Mouse (Mus musculus) liver, embryonic 13.5 days (tissue): ENCODE results near the gene Piwil4. TPM values are rescaled to one million over a fixed set of nuclear protein-coding genes. Genes with fewer than 3 reads are reported as not detected.
"Not testable (repeated sequence)": the region's sequence is repeated elsewhere in the genome, so short reads cannot be mapped to it uniquely, and the experiment has no call there.

Experiments
- ATAC-seq: fragments of 200-750 bp; cut with Nextera tagmentation; 2 replicates; pipeline ENCODE4 v1.8.0; 2017; ENCODE audit warnings: low read depth, mild to moderate bottlenecking, moderate number of reproducible peaks, moderate library complexity
- DNase-seq: peaks from one replicate; pipeline ENCODE4 v3.0.0; 2022
- H3K27ac ChIP-seq: fragments of 300-500 bp; sonication (generic); 2 replicates; pipeline ENCODE4 v1.5.1; 2015; ENCODE audit warnings: moderate library complexity, mild to moderate bottlenecking, inconsistent platforms
- H3K27me3 ChIP-seq: fragments of 300-500 bp; sonication (generic); 2 replicates; pipeline ENCODE4 v1.6.1; 2015; ENCODE audit warnings: mild to moderate bottlenecking, inconsistent platforms
- H3K36me3 ChIP-seq: fragments of 300-500 bp; sonication (generic); 2 replicates; pipeline ENCODE4 v1.6.1; 2015; ENCODE audit warnings: mild to moderate bottlenecking, inconsistent platforms
- H3K4me1 ChIP-seq: fragments of 300-500 bp; sonication (generic); replicated peaks from 2 replicates; pipeline ENCODE4 v1.6.1; 2015; ENCODE audit warnings: inconsistent platforms
- H3K4me2 ChIP-seq: fragments of 300-500 bp; sonication (generic); 2 replicates; pipeline ENCODE4 v1.6.1; 2015; ENCODE audit warnings: inconsistent platforms, mild to moderate bottlenecking, moderate library complexity
- H3K4me3 ChIP-seq: fragments of 300-500 bp; sonication (generic); replicated peaks from 2 replicates; pipeline ENCODE4 v1.5.1; 2015; ENCODE audit warnings: mild to moderate bottlenecking, inconsistent platforms
- H3K9ac ChIP-seq: fragments of 300-500 bp; sonication (generic); 2 replicates; pipeline ENCODE4 v1.6.1; 2015; ENCODE audit warnings: mild to moderate bottlenecking, inconsistent platforms
- H3K9me3 ChIP-seq: fragments of 300-500 bp; sonication (generic); replicated peaks from 2 replicates; pipeline ENCODE4 v1.6.1; 2016; ENCODE audit warnings: inconsistent platforms
- WGBS: fragments of 180-500 bp; shearing (Covaris S2); methylation state at CpG from one replicate; pipeline ENCODE4 v1.1.7; 2015; ENCODE audit not compliant: insufficient replicate concordance; 5-methylcytosine and 5-hydroxymethylcytosine counted together
- polyA plus RNA-seq: library from polyadenylated mRNA; unstranded; fragments of >200 nt; fragmentation: Nextera tagmentation; extraction: Ambion mirVana; gene quantifications from 2 replicates; pipeline ENCODE4 v1.2.1, GENCODE M21; 2015

Piwil4 gene
- polyA plus RNA-seq, 1 experiment from 2014 or later, result 0.09 TPM

GRCm38 (mm10) chr9:14721610-14722009 is 18.9 kb downstream of the Piwil4 start:
- no peaks in the 10 kb centered on the region for H3K9me3 ChIP-seq
- ATAC-seq, result no peak
- H3K4me1 ChIP-seq, result peaks cover 3% of the 10 kb centered on the region
- DNase-seq, result no peak
- H3K27me3 ChIP-seq, result no peaks in the 10 kb centered on the region
- H3K9ac ChIP-seq, result no peak overlapping the region
- H3K4me3 ChIP-seq, result no peak overlapping the region
- no peak overlapping the region for H3K4me2 ChIP-seq
- H3K36me3 ChIP-seq, result no peaks in the 10 kb centered on the region
- H3K27ac ChIP-seq, result no peak overlapping the region
- 58% methylated on average over 5 of the region's 5 CpGs for WGBS

- H3K9me3 ChIP-seq, result no peaks in the 10 kb centered on the region
- H3K27ac ChIP-seq, result no peak overlapping the region
- H3K9ac ChIP-seq, result no peak overlapping the region
- 49% methylated on average over 2 of the region's 2 CpGs for WGBS
- H3K4me1 ChIP-seq, result peaks cover 3% of the 10 kb centered on the region
- H3K36me3 ChIP-seq, result no peaks in the 10 kb centered on the region
- no peak overlapping the region for H3K4me2 ChIP-seq
- no peaks in the 10 kb centered on the region for H3K27me3 ChIP-seq
- ATAC-seq, result no peak
- no peak overlapping the region for H3K4me3 ChIP-seq
- DNase-seq, result no peak
Observed at GRCm38 (mm10) chr9:14720384-14720783, 20.1 kb downstream of the Piwil4 start.

- no peak for ATAC-seq
Observed at GRCm38 (mm10) chr9:14718332-14718691, 22.2 kb downstream of the Piwil4 start.

DNA sequence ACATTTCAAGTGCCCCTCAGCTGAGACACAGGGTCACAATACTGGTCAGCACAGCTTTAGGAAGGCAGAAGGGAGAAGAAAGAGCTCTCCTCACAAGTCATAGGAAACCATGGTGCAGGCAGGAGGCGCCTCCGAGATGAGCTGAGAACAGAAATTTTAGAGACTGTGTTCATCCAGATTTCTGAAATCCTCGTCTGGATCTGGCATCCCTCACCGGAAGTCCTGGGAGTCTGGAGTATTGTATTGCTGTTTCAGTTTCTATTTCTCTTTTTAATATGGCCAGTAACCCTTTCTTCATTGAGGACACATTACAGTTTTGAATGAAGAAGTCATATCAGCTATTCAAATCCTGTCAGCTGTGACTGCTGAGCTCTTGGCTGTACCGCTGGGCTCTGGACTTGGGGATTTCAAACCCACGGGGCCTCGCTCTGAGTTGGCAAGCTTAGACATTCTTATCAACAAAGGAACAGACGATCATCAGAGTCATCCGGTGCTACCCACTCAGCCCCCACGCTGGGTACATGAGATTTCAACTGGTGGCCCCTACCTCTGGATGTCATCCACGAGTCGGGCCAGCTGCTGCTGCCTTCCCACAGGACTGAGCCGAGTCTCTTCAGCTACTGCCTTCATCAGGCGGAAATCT is 22.7 kb downstream of the Piwil4 start:
- DNase-seq (no peak), ATAC-seq (no peak)
- Histone ChIP-seq H3K4me3 (no peak overlapping the region), H3K9me3 (no peaks in the 10 kb centered on the region), H3K27me3 (no peaks in the 10 kb centered on the region), H3K36me3 (no peaks in the 10 kb centered on the region), H3K27ac (no peak overlapping the region), H3K4me2 (no peak overlapping the region), H3K4me1 (peaks cover 3% of the 10 kb centered on the region), H3K9ac (no peak overlapping the region)
- 34% methylated on average over 14 of the region's 14 CpGs for WGBS

More at GRCm38 (mm10) chr9:14718332-14718691, 22.2 kb downstream of the Piwil4 start:
- no peaks in the 10 kb centered on the region for H3K36me3 ChIP-seq
- H3K27me3 ChIP-seq, result no peaks in the 10 kb centered on the region
- no peak overlapping the region for H3K27ac ChIP-seq
- H3K9ac ChIP-seq, result no peak overlapping the region
- peaks cover 3% of the 10 kb centered on the region for H3K4me1 ChIP-seq
- no peak overlapping the region for H3K4me3 ChIP-seq
- H3K9me3 ChIP-seq, result no peaks in the 10 kb centered on the region
- no peak overlapping the region for H3K4me2 ChIP-seq
- no peak for DNase-seq

- H3K4me1 ChIP-seq, result peaks cover 3% of the 10 kb centered on the region
- DNase-seq, result no peak
- 72% methylated on average over 15 of the region's 15 CpGs for WGBS
- H3K9me3 ChIP-seq, result no peaks in the 10 kb centered on the region
- no peaks in the 10 kb centered on the region for H3K27me3 ChIP-seq
- ATAC-seq, result no peak
- no peak overlapping the region for H3K9ac ChIP-seq
- no peak overlapping the region for H3K4me2 ChIP-seq
- H3K4me3 ChIP-seq, result no peak overlapping the region
- no peaks in the 10 kb centered on the region for H3K36me3 ChIP-seq
- no peak overlapping the region for H3K27ac ChIP-seq
Observed at GRCm38 (mm10) chr9:14715258-14715657, 25.3 kb downstream of the Piwil4 start.

DNA sequence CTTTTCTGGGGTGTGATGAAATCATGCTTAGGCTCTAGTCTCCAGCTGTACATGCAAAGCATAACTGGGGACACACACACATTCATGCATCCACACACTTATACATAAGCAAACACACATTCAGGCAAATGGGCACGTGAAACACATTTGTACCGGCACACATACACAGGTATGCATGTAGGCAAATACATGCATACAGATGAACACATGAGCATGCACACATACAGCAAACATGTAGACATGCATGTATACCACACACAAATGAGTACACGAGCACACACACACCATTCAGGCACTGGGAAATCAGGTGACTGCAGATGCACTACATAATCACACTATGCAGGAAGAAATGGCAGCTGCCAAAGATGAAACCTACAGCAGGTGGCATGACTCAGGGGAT is 29.6 kb downstream of the Piwil4 start:
- DNase-seq, result no peak
- Histone ChIP-seq H3K27me3 (no peaks in the 10 kb centered on the region), H3K9ac (no peak overlapping the region), H3K9me3 (no peaks in the 10 kb centered on the region), H3K4me2 (no peak overlapping the region), H3K4me1 (no peaks in the 10 kb centered on the region), H3K27ac (no peak overlapping the region), H3K4me3 (no peak overlapping the region), H3K36me3 (no peaks in the 10 kb centered on the region)
- ATAC-seq, result no peak
- WGBS, result 66% methylated on average over 3 of the region's 3 CpGs

DNA sequence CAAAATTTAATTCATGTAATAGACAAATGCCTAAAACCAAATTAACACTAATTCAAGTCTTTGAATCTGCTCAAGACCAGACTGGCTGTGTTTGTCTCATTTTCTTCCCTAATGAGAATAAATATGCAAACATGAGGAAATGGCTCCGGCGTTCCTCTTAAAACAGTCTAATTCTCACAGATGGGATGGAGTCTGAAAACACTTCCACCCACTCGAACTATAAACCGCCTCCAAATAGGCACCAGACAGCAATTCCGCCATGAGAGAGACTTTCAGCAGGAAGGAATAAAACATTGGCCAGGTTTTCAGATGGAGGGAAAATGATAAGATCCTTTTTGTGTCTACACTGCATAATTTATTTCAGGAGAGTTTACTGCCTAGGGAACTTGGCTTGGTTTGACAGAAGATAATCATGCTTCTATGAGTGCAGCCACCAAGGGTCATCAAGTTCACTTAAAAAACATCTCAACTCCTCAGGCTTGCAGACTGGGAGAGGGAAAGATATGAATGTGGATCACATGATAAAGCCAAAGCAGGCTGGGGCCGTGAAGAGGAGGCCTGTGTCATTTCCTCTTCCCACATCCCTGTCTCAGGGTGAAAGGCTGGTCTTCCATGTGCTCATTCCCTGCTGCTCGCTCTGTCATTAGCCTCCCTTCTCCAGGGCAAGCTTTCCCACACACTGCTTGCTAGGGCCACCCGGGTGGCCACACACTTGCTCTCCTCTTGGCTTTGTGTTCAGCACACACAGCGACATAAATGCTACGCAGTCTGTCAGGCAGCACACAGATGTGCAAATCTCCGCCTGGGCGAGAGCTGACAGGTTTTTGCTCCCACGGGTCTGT is 35.0 kb downstream of the Piwil4 start:
- no peak overlapping the region for H3K9ac ChIP-seq
- no peak overlapping the region for H3K4me3 ChIP-seq
- no peaks in the 10 kb centered on the region for H3K36me3 ChIP-seq
- H3K4me2 ChIP-seq, result no peak overlapping the region
- H3K27me3 ChIP-seq, result no peaks in the 10 kb centered on the region
- DNase-seq, result no peak
- no peak overlapping the region for H3K27ac ChIP-seq
- ATAC-seq, result no peak
- H3K4me1 ChIP-seq, result no peaks in the 10 kb centered on the region
- H3K9me3 ChIP-seq, result no peaks in the 10 kb centered on the region
- 58% methylated on average over 13 of the region's 13 CpGs for WGBS

DNA sequence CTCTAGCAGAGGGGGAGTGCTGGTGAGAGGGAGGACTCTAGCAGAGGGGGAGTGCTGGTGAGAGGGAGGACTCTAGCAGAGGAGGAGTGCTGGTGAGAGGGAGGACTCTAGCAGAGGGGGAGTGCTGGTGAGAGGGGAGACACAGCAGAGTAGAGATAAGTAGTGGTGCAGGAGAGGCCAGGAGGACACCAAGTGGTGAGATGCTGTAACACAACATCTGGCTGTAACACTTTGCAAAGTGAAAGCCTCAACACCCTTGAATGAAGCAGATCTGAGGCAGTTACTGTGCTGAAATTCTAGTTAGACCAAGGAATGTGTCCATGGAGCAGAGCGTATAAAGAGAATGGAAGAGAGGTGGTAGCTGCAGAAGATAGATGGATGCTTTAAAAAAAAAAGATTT is 39.7 kb downstream of the Piwil4 start:
- H3K4me1 ChIP-seq, DNase-seq, H3K4me3 ChIP-seq, ATAC-seq, H3K27ac ChIP-seq, H3K9me3 ChIP-seq, H3K9ac ChIP-seq, H3K4me2 ChIP-seq, H3K36me3 ChIP-seq, H3K27me3 ChIP-seq: not testable (repeated sequence)
- 76% methylated on average over 1 of the region's 1 CpGs for whole genome bisulfite sequencing

GRCm38 (mm10) chr9:14699288-14699640 is 41.3 kb downstream of the Piwil4 start:
- no peaks in the 10 kb centered on the region for H3K9me3 ChIP-seq
- DNase-seq (no peak), ATAC-seq (no peak)
- no peak overlapping the region for H3K9ac ChIP-seq
- no peak overlapping the region for H3K27ac ChIP-seq
- no peak overlapping the region for H3K4me2 ChIP-seq
- H3K4me1 ChIP-seq, result no peaks in the 10 kb centered on the region
- no peaks in the 10 kb centered on the region for H3K27me3 ChIP-seq
- H3K4me3 ChIP-seq, result no peak overlapping the region
- no peaks in the 10 kb centered on the region for H3K36me3 ChIP-seq
- 34% methylated on average over 7 of the region's 7 CpGs for WGBS

GRCm38 (mm10) chr9:14698582-14699287 is 41.8 kb downstream of the Piwil4 start:
- 51% methylated on average over 12 of the region's 12 CpGs for WGBS

DNA sequence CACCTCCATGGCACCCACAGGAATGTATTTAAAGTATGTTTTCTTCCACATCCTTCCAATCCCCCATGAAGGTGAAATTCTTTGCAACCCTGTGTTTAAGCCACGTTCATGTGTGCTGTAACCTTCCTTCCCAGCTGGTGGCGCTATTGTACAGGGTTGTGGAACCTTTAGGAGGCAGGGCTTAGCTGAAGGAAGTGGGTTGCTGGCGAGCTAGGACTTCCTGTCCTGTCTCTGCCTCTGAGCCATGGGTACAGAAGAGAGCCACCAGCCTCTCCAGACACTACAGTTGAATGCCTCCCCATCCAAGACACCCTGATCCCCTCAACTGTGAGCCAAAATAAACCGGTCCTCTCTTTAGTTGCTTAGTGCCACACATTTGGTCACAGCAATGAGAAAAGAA is 42.6 kb downstream of the Piwil4 start:
- Histone ChIP-seq H3K4me2 (no peak overlapping the region), H3K4me1 (no peaks in the 10 kb centered on the region), H3K9ac (no peak overlapping the region), H3K27me3 (no peaks in the 10 kb centered on the region), H3K27ac (no peak overlapping the region), H3K36me3 (no peaks in the 10 kb centered on the region), H3K4me3 (no peak overlapping the region), H3K9me3 (no peaks in the 10 kb centered on the region)
- 36% methylated on average over 4 of the region's 4 CpGs for WGBS
- DNase-seq (no peak), ATAC-seq (no peak)

More at GRCm38 (mm10) chr9:14698582-14699287, 41.8 kb downstream of the Piwil4 start:
- H3K9ac ChIP-seq, result no peak overlapping the region
- no peak overlapping the region for H3K4me2 ChIP-seq
- H3K27ac ChIP-seq, result no peak overlapping the region
- no peaks in the 10 kb centered on the region for H3K36me3 ChIP-seq
- H3K9me3 ChIP-seq, result no peaks in the 10 kb centered on the region
- H3K4me3 ChIP-seq, result no peak overlapping the region
- DNase-seq (peak; percentile 36), ATAC-seq (peak; percentile 57)
- H3K4me1 ChIP-seq, result no peaks in the 10 kb centered on the region
- no peaks in the 10 kb centered on the region for H3K27me3 ChIP-seq
